Mouse (Mus musculus): ENCODE data around the gene Atox1. TPM values are rescaled to one million over a fixed set of nuclear protein-coding genes. Genes with fewer than 3 reads are reported as not detected.

Atox1 gene
- 74.3 and 99.1 TPM in 2 replicates for total RNA-seq (2023)

DNA sequence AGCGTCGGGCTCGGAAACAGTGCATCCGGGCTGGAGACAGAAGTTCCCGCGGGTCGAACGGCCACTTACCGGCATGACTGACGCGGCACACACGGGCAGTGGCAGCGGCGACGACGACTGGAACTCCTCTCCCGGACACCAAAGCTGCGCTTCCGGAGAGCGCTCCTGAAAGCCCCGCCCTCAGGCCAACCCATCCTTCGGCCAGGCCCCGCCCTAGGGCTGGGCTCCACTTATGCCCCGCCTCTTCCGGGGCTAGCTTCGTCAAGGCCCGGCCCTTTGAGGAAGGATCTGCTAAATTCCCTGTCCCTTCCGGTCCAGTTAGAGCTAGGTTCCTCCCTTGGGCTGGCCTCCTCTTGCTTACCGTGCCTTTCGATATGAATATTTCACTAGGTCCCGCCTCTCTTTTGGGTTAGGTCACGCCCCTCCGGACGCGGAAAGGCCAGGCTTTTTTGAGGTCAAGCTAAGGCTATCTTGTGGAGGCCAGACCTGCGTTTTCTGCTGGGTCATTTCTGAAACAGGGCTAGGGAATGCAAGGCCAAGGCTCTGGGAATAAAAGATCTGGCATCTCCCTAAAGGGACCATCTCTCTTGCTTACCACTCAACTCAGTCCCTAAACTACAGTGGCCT, at the start of gene Atox1:
TSS of gene Atox1 (minus strand) at position 221 of the 627 bp plus-strand sequence.

DNA sequence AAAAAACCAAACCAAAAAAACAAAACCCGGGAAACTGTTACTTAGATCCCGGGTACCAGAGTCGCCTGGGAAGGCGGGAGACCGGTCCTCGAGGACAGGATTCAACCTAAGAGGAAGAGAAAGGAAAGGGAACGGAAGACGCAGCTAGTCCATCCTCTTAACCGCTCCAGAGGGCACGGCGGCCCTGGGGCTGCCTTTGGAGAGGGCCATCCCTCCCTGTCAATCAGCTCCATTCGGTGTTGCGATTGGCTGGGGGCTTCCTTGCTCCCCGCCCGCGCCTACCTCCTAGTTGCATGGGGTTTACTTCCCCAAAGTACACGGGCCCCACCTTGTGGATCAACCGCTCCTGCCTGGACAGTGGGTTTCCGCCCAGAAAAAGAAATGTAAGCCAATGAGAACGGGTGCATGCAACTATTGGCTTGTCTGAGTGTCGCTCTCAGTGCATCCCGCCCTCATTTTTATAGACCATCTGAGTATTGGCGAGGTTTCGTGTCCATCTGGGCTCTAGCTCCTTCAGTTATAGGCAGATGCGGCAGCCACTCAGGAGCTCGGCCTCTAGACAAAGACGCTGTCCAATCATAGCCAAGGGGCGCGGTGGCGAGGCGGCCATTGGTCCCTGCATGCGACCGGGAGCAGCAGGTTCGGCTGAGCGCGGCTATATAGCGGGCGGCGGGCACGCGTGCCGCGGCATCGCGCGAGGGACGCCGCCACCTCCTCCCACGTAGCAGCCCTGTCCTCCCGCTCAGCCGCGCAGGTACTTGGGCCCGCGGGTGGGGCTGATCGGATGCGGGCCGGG, 8.2 kb upstream of the Atox1 start, which contains the start of gene G3bp1:
TSS of gene G3bp1 (plus strand) at position 638 of the 796 bp plus-strand sequence.

DNA sequence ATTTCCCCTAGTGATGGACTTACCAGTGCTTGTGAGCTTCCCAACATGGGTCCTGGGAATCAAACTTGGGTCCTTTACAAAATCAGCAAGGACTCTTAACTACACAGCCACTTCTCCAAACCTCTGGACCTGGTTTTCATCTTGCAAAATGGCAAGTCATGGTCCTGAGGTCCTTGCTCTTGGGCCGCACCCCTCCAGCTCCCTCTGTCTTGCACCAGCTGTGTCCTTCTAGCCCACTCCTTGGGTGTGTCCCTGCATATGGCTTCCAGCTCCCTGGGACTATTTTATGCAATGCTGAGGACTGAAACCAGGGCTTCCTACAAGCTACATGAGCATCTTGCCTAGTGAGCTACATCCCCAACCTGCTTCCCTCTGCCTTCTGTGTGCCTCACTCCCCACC, 38.1 kb downstream of the Atox1 start, which contains the start of gene Sparc:
TSS of gene Sparc (minus strand) at position 206 of the 400 bp plus-strand sequence.

Other genes with a start within 250 kb of the Atox1 start
- gene Fat2, start 124.7 kb downstream of the Atox1 start, total RNA-seq (2023), result 0.32 and 0.41 TPM in 2 replicates
- 23.9 and 28.5 TPM in 2 replicates for gene Sparc, start 38.1 kb downstream of the Atox1 start, total RNA-seq (2023)
- 33.3 and 39.4 TPM in 2 replicates for gene G3bp1, start 8.4 kb upstream of the Atox1 start, total RNA-seq (2023)
- not detected in 2 replicates for gene Glra1, start 147.0 kb upstream of the Atox1 start, total RNA-seq (2023)